Mouse (Mus musculus) bone marrow, adult 2 months (tissue): ENCODE data around the gene Sh2d1a.

Source experiments
- CTCF ChIP-seq: fragments of 200-500 bp; IDR thresholded peaks from 2 replicates; pipeline ENCODE4 v1.5.1; 2011; ENCODE audit warnings: low read length, control low read depth; ENCODE audit not compliant: control insufficient read depth, insufficient read depth
- POLR2A ChIP-seq: fragments of 200-500 bp; IDR thresholded peaks from 2 replicates; pipeline ENCODE4 v1.6.1; 2011; ENCODE audit warnings: low read depth, mild to moderate bottlenecking, control low read depth, low read length, borderline replicate concordance; ENCODE audit not compliant: control insufficient read depth

DNA sequence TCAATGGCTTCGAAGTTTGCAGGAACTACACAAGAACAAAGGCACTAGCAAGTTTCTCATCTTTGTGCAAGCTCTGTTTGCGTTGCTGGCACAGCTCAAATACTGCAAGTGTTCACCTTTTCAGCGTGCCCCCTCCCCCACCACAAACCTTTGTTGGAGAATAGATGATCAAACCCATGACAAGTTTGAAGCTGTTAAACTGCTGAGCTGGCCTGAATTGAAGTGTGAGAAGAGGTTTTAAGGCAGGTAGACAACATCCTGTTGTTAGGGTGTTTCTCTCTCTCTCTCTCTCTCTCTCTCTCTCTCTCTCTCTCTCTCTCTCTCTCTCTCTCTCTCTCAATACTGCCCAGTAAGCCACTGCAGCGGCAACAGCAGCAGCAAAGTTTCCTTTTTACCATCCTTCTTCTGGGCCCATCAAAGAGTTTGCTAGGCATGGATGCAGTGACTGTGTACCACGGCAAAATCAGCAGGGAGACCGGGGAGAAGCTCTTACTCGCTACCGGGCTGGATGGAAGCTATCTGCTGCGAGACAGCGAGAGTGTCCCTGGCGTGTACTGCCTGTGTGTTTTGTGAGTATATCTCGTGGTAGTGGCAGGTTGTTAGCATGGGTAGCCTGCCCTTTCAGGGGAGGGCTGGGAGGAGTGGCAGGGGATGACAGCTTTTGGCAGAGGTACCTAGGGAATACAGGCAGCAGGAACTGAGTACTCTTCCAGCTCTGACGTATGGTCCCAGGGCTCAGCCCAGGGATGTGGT is at the start of gene Sh2d1a:
- TF ChIP-seq POLR2A: no peak
- no peak for TF ChIP-seq CTCF
